Mouse (Mus musculus) limb, embryonic 10.5 days (tissue): ENCODE results near the gene Synrg. TPM values are rescaled to one million over a fixed set of nuclear protein-coding genes. Genes with fewer than 3 reads are reported as not detected.

ENCODE experiments used
- DNase-seq: peaks from one replicate; pipeline ENCODE4 v3.0.0-alpha.2; 2017; ENCODE audit warnings: low spot score
- H3K27ac ChIP-seq: fragments of 300-500 bp; sonication (generic); 2 replicates; pipeline ENCODE4 v1.5.1; 2016; ENCODE audit warnings: mild to moderate bottlenecking
- H3K27me3 ChIP-seq: fragments of 300-500 bp; sonication (generic); 2 replicates; pipeline ENCODE4 v1.6.1; 2016; ENCODE audit warnings: low read depth, mild to moderate bottlenecking; ENCODE audit not compliant: poor library complexity, severe bottlenecking
- H3K36me3 ChIP-seq: fragments of 300-500 bp; sonication (generic); 2 replicates; pipeline ENCODE4 v1.6.1; 2016; ENCODE audit warnings: mild to moderate bottlenecking, moderate library complexity
- H3K4me1 ChIP-seq: fragments of 300-500 bp; sonication (generic); 2 replicates; pipeline ENCODE4 v1.6.1; 2016
- H3K4me3 ChIP-seq: fragments of 300-500 bp; sonication (generic); 2 replicates; pipeline ENCODE4 v1.5.1; 2016; ENCODE audit warnings: mild to moderate bottlenecking, moderate library complexity
- H3K9me3 ChIP-seq: fragments of 300-500 bp; sonication (generic); replicated peaks from 2 replicates; pipeline ENCODE4 v1.6.1; 2016; ENCODE audit warnings: mild to moderate bottlenecking
- WGBS: fragments of 180-500 bp; shearing (Covaris S2); methylation state at CpG from one replicate; pipeline ENCODE4 v1.1.7; 2016; 5-methylcytosine and 5-hydroxymethylcytosine counted together
- polyA plus RNA-seq: library from polyadenylated mRNA; unstranded; fragments of >200 nt; fragmentation: Nextera tagmentation; extraction: Ambion mirVana; gene quantifications from 2 replicates; pipeline ENCODE4 v1.2.1, GENCODE M21; 2016

Synrg gene
- polyA plus RNA-seq, 1 experiment from 2014 or later, result 5.9 TPM

DNA sequence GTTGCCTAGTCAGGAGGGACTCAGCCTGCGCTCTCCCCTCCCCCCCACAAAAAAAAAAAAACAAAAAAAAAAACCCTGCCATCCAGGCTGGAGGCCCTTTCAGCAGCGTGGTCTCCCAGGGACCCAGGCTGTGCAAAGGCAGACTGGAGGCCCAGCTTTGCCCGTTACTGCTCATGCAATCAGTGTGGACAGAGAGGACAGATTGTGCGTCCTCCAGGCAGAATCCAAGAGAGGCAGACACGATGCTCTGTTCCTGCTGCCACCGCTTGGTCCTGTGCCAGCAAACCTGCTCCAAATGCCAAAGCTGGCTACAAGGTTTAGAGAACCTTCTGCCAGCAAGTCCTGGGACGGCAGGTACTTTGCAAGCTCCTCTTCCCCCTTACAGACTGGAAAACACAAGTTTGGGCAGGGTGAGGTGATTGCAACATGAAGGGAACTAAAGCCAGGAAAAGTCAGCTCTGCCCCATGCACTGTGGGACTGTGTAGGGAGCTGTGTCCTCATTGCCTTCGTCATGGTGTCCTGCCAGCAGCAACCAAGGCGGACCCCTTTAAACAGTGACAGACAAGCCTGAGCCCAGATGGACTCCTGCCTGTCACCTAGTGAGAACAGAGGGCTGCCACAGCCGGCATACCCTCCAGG lies 89.4 kb downstream of the Synrg start:
- no peak for DNase-seq
- no peaks in the 10 kb centered on the region for H3K9me3 ChIP-seq
- 85% methylated on average over 10 of the region's 10 CpGs for WGBS
- H3K36me3 ChIP-seq, result no peaks in the 10 kb centered on the region
- H3K4me1 ChIP-seq, result peaks cover 8% of the 10 kb centered on the region
- H3K27me3 ChIP-seq, result no peaks in the 10 kb centered on the region
- H3K4me3 ChIP-seq, result no peak overlapping the region
- H3K27ac ChIP-seq, result no peak overlapping the region

DNA sequence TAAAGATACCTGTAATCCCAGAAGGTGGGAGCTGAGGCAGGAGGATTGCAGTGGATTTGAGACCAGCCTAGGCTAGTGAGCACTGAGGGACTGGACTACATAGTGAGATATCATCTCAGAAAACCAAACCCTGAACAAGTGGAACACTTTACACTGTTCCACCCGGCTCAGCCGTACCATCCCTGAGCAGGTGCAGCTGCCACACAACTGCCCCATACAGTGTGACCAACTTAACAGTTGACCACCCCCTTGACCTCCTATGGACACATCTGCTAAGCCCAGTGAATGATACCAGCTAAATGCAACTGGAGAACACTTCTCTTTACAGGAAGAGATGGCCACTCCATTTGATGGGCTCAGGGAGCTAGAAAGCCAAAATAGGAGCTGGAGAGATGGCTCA lies 93.2 kb downstream of the Synrg start:
- no peak overlapping the region for H3K4me3 ChIP-seq
- WGBS, result 88% methylated on average over 2 of the region's 2 CpGs
- no peaks in the 10 kb centered on the region for H3K9me3 ChIP-seq
- H3K36me3 ChIP-seq, result no peaks in the 10 kb centered on the region
- H3K27ac ChIP-seq, result no peak overlapping the region
- no peaks in the 10 kb centered on the region for H3K27me3 ChIP-seq
- no peak for DNase-seq
- H3K4me1 ChIP-seq, result peaks cover 5% of the 10 kb centered on the region

DNA sequence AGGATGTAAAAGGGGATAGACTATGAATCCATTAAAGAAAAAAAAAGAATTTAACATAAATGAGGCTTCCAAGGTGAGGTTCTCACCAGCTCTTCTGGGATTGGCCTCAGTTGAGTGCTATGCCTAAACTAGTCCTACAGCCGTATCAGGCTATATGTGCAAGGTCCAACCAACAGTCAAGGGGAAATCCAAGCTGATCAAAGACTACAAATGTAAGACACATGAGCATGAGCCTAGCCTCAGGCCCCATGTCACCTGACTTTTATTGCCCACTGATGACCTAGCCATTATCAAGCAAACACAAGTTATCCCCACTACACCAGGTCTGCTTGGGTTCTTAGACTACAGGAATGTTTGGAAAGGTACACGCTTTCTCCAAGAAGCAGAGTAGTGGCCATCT lies 95.6 kb downstream of the Synrg start:
- Histone ChIP-seq H3K36me3 (no peaks in the 10 kb centered on the region), H3K9me3 (no peaks in the 10 kb centered on the region), H3K4me3 (no peak overlapping the region), H3K27me3 (peaks cover 7% of the 10 kb centered on the region; the same call in 1 of the 2 replicates), H3K4me1 (no peaks in the 10 kb centered on the region), H3K27ac (no peak overlapping the region)
- no peak for DNase-seq
- WGBS, result 93% methylated on average over 2 of the region's 2 CpGs

DNA sequence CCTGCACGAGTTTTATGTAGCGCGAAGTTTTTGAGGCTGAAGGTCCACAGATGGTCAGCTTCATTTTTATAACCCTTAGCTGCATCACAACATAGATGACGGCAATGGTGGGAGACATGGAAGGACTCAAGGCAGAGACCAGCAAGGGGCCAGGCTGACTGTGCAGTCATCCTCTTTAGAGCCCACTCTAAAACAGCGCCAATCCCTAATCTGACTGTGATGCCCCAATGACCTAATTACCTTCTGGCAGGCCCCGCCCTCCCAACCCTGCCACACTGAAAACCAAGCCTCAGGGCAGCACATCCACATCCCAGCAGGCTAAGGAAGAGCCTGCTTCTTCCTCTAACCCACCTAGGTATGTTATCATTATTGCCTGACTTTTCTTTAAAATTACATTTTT lies 96.4 kb downstream of the Synrg start:
- Histone ChIP-seq H3K36me3 (no peaks in the 10 kb centered on the region), H3K4me3 (no peak overlapping the region), H3K9me3 (no peaks in the 10 kb centered on the region), H3K27ac (no peak overlapping the region), H3K4me1 (peaks cover under 1% of the 10 kb centered on the region; the same call in 1 of the 2 replicates), H3K27me3 (peaks cover 10% of the 10 kb centered on the region; the same call in 1 of the 2 replicates)
- 82% methylated on average over 6 of the region's 6 CpGs for WGBS
- DNase-seq, result no peak

DNA sequence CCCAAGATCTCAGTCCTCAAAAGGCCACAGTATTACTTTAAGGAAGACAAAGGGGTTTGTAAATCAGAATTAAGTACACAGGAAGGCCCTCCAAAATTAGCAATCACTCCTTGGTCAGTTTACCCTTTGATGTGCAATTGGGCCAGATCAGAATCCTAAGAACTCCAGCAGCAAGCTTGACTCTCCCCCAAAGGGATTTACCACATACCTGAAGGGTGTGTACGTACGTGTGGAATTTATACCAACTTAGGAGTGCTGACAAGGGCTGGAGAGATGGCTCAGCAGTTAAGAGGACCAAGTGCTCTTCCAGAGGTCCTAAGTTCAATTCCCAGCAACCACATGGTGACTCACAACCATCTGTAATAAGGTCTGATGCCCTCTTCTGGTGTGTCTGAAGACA lies 97.7 kb downstream of the Synrg start:
- Histone ChIP-seq H3K27ac (no peak overlapping the region), H3K4me1 (peaks cover 10% of the 10 kb centered on the region), H3K4me3 (no peak overlapping the region), H3K36me3 (no peaks in the 10 kb centered on the region), H3K27me3 (peaks cover 22% of the 10 kb centered on the region), H3K9me3 (no peaks in the 10 kb centered on the region)
- 75% methylated on average over 2 of the region's 2 CpGs for WGBS
- DNase-seq, result no peak

DNA sequence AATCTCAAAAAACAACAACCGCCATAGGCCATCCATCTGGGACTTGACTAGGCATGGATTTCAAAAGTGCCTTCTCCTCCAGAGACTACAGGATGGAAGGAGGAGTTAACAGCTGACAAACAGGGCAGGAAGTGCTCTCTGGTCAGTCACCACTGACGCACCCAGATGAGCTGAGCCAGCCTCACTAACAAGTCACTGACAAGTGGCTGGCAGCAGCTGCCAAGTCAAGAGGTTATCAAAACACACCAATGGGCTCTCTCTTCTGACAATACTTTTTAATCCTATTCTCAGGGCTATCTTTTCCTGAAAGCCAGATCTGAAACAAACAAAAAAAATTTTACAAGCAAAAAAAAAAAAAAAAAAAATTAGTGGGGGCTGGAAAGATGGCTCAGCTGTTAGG lies 98.6 kb downstream of the Synrg start:
- Histone ChIP-seq H3K4me1 (peaks cover 19% of the 10 kb centered on the region), H3K36me3 (no peaks in the 10 kb centered on the region), H3K27ac (no peak overlapping the region), H3K27me3 (peaks cover 32% of the 10 kb centered on the region), H3K9me3 (no peaks in the 10 kb centered on the region), H3K4me3 (no peak overlapping the region)
- DNase-seq, result no peak
- WGBS, result 45% methylated on average over 2 of the region's 2 CpGs

DNA sequence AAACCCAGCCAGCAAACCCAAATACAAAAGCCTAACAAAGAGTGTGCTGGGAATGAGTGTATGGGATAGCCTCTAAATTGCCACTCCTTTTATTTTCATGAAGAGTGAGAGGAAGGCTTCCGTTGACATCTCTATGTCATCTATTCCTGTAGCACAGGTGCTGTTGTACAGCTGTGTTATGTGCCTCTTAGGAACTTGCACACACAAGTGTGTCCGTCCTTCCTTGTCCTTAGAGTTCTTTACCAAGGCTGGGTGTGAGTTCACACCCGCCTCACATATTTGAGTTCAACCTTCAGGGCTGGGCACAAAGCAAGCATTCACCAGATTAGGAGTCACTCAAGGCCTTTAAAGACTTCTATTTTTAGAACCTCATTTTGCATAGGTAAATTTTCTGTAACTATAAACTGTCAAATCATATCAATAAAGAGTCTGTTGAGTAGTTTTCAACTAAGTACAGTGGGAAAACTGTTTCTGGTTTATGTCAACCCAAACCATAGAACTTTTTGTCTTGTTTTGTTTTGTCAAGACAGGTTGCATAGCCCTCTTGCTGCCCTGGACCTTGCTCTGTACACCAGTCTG lies 99.5 kb downstream of the Synrg start:
- Histone ChIP-seq H3K4me1 (peaks cover 23% of the 10 kb centered on the region), H3K27ac (no peak overlapping the region), H3K9me3 (no peaks in the 10 kb centered on the region), H3K36me3 (no peaks in the 10 kb centered on the region), H3K27me3 (peaks cover 41% of the 10 kb centered on the region), H3K4me3 (no peak overlapping the region)
- 91% methylated on average over 3 of the region's 3 CpGs for WGBS
- DNase-seq, result no peak

DNA sequence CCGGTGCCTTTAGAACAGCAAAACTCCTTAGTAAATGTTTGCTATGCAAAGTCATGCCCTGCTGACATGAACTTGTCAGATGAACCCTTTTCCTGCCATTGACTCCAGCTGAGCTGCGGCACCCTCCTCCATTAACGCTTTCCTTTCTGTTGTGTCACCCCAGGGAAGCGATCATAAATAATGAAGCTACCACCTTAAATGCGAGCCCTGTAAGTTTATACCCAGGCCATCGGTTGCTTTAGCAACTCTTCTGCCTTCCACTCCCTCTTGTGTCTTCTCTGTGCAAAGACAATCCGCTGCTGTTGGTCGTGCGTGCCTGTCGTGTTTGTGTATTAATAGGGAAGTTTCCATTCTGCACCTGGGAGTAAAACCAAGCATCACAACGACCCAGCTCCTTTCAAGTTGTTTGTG lies 101.8 kb downstream of the Synrg start:
- no peak for DNase-seq
- no peak overlapping the region for H3K4me3 ChIP-seq
- peaks cover 58% of the 10 kb centered on the region for H3K27me3 ChIP-seq
- no peaks in the 10 kb centered on the region for H3K36me3 ChIP-seq
- H3K4me1 ChIP-seq, result peaks cover 27% of the 10 kb centered on the region
- WGBS, result 5% methylated on average over 11 of the region's 11 CpGs
- no peak overlapping the region for H3K27ac ChIP-seq
- H3K9me3 ChIP-seq, result no peaks in the 10 kb centered on the region

DNA sequence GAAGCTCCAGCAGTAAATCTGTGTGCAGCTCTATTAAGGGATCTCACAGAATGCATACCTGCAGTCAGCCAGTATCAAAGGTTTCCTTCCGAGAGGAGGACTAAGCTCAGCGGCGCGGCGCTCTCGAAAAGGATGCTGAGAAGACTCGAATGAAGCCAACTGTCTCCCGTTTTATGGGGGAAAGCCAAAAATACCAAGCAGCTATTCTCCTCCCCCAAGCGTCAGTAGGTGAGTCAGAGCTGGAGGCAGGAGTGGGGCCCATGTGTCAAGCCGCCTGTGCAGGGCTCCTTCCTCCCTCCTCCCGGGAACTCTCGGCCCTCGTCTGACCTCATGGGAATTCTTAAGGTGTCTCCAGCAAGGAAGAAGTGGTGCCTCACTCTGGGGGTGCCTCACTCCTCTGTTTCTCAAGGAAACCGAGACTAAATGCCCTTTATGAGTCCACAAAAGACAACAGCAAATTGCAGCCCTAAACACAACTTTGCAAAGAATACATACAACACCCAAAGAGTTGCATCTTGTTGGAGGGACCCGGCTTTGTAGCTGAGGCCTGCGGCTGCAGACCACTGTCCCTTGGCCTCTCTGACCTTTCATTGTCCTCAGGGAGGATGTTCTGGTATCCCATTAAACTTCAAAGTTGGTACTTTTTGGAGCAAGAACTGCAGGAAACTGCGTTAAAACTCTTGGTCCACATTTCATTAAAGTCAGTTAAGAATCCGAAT lies 102.9 kb downstream of the Synrg start:
- Histone ChIP-seq H3K36me3 (no peaks in the 10 kb centered on the region), H3K9me3 (no peaks in the 10 kb centered on the region), H3K4me3 (peak overlapping the region; percentile 66), H3K27ac (no peak overlapping the region), H3K27me3 (peaks cover 58% of the 10 kb centered on the region), H3K4me1 (peaks cover 27% of the 10 kb centered on the region)
- DNase-seq, result peak; percentile 52
- WGBS, result 8% methylated on average over 18 of the region's 18 CpGs

DNA sequence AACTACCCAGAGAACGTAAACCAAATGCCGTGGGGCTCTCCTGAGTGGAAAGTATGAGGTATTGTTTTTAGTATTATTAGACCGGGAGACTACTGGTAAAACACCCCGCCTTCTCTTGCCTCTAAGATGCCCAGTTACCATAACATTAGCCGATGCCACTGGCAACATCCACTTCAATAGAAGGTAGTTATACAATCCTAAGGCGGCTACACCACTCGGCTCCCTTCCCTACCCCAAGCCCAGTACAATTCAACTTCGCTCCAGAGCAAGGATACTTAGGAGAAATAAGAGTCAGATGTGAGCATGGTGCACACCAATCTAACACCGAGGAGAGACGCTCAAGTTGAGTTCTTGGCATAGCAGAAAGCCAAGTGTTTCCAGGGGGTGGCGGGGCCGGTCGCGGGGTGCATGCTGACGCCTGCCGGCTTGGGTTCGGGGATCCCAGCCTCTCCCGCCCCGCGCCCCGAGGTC lies 103.5 kb downstream of the Synrg start:
- Histone ChIP-seq H3K4me3 (peak overlapping the region; percentile 66), H3K9me3 (no peaks in the 10 kb centered on the region), H3K27ac (peak overlapping the region; percentile 79), H3K4me1 (peaks cover 28% of the 10 kb centered on the region), H3K36me3 (no peaks in the 10 kb centered on the region), H3K27me3 (peaks cover 58% of the 10 kb centered on the region)
- no peak for DNase-seq
- 2% methylated on average over 21 of the region's 21 CpGs for WGBS

DNA sequence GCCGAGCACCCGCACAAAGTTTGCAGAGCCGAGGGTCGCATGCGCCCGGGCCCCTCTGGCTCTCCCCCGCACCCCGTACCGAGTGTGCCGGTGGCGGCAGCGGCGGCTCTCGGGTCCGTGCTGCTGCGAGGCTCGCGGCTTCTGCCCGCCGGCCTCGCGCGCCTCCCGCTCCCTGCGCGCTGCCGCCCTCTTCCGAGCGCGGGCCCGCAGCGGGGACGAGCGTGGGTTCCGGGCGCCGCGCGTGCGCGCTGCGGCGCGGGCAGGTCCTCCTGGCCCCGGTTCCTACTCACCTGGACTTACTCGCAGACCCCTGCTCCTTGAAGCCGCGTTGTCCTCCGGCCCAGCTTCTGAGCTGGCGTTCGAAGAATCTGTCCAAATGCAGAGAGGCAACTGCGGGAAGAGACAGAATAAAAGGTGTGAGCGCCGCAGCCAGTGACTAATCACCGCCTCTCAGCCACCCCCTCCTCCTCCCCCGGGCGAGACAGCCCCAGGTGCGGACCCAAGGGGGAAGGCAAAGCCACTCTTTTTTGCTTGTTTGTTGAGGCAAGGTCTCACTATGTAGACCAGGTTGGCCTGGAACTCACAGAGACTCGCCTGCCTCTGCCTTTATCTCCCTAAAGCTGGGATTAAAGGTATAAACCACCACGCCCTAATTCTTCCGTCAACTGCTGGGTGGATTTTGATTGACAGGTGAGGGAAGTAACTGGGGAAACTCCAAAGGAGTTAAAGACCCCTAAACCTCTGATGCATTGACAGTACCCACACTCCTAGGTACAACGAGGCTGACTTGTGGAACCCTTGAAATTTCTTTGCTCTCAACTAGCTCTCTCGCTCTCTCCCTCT lies 104.2 kb downstream of the Synrg start:
- Histone ChIP-seq H3K27ac (peak overlapping the region; percentile 79), H3K9me3 (no peaks in the 10 kb centered on the region), H3K4me3 (peak overlapping the region; percentile 66), H3K4me1 (peaks cover 35% of the 10 kb centered on the region), H3K36me3 (no peaks in the 10 kb centered on the region), H3K27me3 (peaks cover 58% of the 10 kb centered on the region)
- 2% methylated on average over 63 of the region's 63 CpGs for WGBS
- DNase-seq, result peak; percentile 73

DNA sequence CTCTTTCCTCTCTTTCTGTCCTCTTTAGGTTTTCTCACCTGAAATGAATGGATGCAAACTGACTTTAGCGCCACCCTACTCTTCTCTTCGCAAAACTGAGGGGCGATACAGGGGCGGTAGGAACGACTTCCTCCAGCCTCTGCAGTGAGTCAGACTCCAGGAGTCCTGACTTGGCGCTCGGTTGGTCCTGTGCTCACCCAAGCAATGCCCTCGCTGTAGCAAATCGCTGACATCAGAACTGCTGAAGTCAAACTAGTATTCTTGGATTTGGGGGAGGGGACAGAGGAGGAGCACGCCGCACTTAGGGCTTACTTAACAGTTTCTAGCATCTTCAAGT lies 104.8 kb downstream of the Synrg start, which contains the start of gene Dusp14:
Gene Dusp14 (minus strand): TSS at position 228 of the 337 bp plus-strand sequence.
- no peaks in the 10 kb centered on the region for H3K9me3 ChIP-seq
- no peaks in the 10 kb centered on the region for H3K36me3 ChIP-seq
- WGBS, result 11% methylated on average over 11 of the region's 11 CpGs
- peaks cover 38% of the 10 kb centered on the region for H3K4me1 ChIP-seq
- peak within 1 kb of the TSS; percentile 79 for H3K27ac ChIP-seq
- H3K4me3 ChIP-seq, result peak within 1 kb of the TSS; percentile 66
- no peak for DNase-seq
- peaks cover 57% of the 10 kb centered on the region for H3K27me3 ChIP-seq
